Mouse (Mus musculus) midbrain, postnatal 0 days (tissue): Measurements from ENCODE around the gene Enc1. TPM values are rescaled to one million over a fixed set of nuclear protein-coding genes. Genes with fewer than 3 reads are reported as not detected.

Experiments used
- ATAC-seq: fragments of 200-750 bp; cut with Nextera tagmentation; 2 replicates; pipeline ENCODE4 v1.8.0; 2017; ENCODE audit warnings: moderate number of reproducible peaks, mild to moderate bottlenecking, moderate TSS enrichment, moderate library complexity; ENCODE audit not compliant: low FRiP score
- DNase-seq: peaks from one replicate; pipeline ENCODE4 v3.0.0-alpha.2; 2015; ENCODE audit warnings: low spot score
- H3K27ac ChIP-seq: fragments of 300-500 bp; sonication (generic); 2 replicates; pipeline ENCODE4 v1.5.1; 2014; ENCODE audit warnings: low read depth, mild to moderate bottlenecking, low read length, mixed read lengths
- H3K27me3 ChIP-seq: fragments of 300-500 bp; sonication (generic); 2 replicates; pipeline ENCODE4 v1.6.1; 2014; ENCODE audit warnings: low read length, control low read depth, mixed read lengths; ENCODE audit not compliant: insufficient read depth
- H3K36me3 ChIP-seq: fragments of 300-500 bp; sonication (generic); 2 replicates; pipeline ENCODE4 v1.6.1; 2014; ENCODE audit warnings: low read length, control low read depth, mixed read lengths; ENCODE audit not compliant: insufficient read depth
- H3K4me1 ChIP-seq: fragments of 300-500 bp; sonication (generic); 2 replicates; pipeline ENCODE4 v1.6.1; 2014; ENCODE audit warnings: mild to moderate bottlenecking, control low read depth, antibody characterized with exemption, low read length, mixed read lengths; ENCODE audit not compliant: insufficient read depth
- H3K4me2 ChIP-seq: fragments of 300-500 bp; sonication (generic); 2 replicates; pipeline ENCODE4 v1.6.1; 2014; ENCODE audit warnings: low read depth, mild to moderate bottlenecking, low read length, mixed read lengths; ENCODE audit not compliant: poor library complexity, severe bottlenecking
- H3K4me3 ChIP-seq: fragments of 300-500 bp; sonication (generic); 2 replicates; pipeline ENCODE4 v1.5.1; 2014; ENCODE audit warnings: low read depth, mild to moderate bottlenecking, low read length, moderate library complexity
- H3K9ac ChIP-seq: fragments of 300-500 bp; sonication (generic); replicated peaks from 2 replicates; pipeline ENCODE4 v1.6.1; 2014; ENCODE audit warnings: mild to moderate bottlenecking, low read length, moderate library complexity, mixed read lengths; ENCODE audit not compliant: poor library complexity, severe bottlenecking
- H3K9me3 ChIP-seq: fragments of 300-500 bp; sonication (generic); 2 replicates; pipeline ENCODE4 v1.6.1; 2016; ENCODE audit warnings: low read length, control low read depth
- CTCF ChIP-seq: IDR thresholded peaks from 2 replicates; pipeline ENCODE4 v1.5.1; 2016; ENCODE audit warnings: antibody characterized with exemption, mild to moderate bottlenecking
- WGBS: fragments of 180-500 bp; shearing (Covaris S2); extraction: QIAGEN DNeasy Blood & Tissue Kit; methylation state at CpG from one replicate; pipeline ENCODE4 v1.1.7; 2014; 5-methylcytosine and 5-hydroxymethylcytosine counted together
- polyA plus RNA-seq: library from polyadenylated mRNA; unstranded; fragments of >200 nt; fragmentation: Nextera tagmentation; extraction: Ambion mirVana; gene quantifications from 2 replicates; pipeline ENCODE4 v1.2.1, GENCODE M21; 2015
- total RNA-seq: library from RNA; depleted of rRNA; stranded (reverse); fragments of >200 nt; gene quantifications from 2 replicates; pipeline ENCODE4 v1.2.3, GENCODE M21; 2014

The Enc1 gene
- total and polyA plus RNA-seq, 2 experiments from 2014 or later: 54.2 to 326 TPM

GRCm38 (mm10) chr13:97275482-97275881 is 34.6 kb downstream of the Enc1 start:
- Histone ChIP-seq H3K27ac (no peak overlapping the region), H3K9ac (no peak overlapping the region), H3K4me1 (0 out of 2 replicates have a peak, but pooled peaks cover 5% of the 10 kb centered on the region), H3K9me3 (no peaks in the 10 kb centered on the region), H3K36me3 (no peaks in the 10 kb centered on the region), H3K4me3 (no peak overlapping the region), H3K4me2 (no peak overlapping the region), H3K27me3 (no peaks in the 10 kb centered on the region)
- ATAC-seq: no peak
- DNase-seq: no peak
- 87% methylated on average over 10 of the region's 10 CpGs for WGBS
- no peak for TF ChIP-seq CTCF

DNA sequence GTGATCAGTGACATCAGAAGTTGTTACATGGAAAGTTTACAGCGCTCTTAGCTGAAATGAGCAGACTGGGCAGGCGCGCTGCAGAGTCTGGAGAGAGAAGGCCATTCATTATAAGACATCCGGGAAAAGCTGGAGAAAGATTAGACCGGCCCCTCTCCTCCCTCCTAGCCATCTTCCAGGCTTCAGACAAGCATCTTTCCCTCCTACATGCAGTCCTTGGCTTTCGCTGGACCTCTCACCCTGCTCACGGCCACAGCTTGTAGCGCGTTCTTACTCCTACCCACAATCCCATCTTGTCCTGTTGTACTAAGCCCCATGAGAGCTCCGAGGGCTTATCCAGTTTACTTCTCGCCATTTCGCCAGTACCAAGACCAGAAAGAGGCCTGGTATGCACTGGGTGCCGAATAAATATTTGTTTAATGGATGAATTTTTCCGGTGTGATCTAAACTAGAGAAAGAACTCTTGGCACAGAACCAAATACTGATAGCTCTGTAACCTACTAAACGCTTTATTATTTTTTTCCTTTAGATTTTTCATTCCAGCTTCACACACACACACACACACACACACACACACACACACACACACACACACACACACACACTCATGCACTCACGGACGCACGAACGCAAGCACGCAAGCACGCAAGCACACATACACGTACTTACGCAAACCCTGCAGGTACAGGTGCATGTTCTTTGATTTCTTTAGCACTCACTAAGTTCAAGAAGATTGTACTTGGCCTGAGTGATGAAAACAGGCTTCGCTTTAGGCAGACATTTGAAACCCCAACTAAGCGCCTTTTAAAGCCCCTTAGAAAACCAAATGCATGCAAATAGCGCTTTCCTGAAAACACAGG is 41.4 kb downstream of the Enc1 start:
- no peak overlapping the region for H3K9ac ChIP-seq
- DNase-seq: peak; percentile 26
- ATAC-seq: no peak

GRCm38 (mm10) chr13:97282911-97283281 is 42.0 kb downstream of the Enc1 start:
- TF ChIP-seq CTCF: no peak
- no peaks in the 10 kb centered on the region for H3K36me3 ChIP-seq
- ATAC-seq: no peak
- H3K9me3 ChIP-seq: no peaks in the 10 kb centered on the region
- H3K4me3 ChIP-seq: no peak overlapping the region
- 18% methylated on average over 9 of the region's 9 CpGs for WGBS
- H3K27ac ChIP-seq: no peak overlapping the region
- 0 out of 2 replicates have a peak overlapping the region, but pooled peaks have one; percentile 6 for H3K4me2 ChIP-seq
- peaks cover 6% of the 10 kb centered on the region; the same call in 1 of the 2 replicates for H3K4me1 ChIP-seq
- no peak for DNase-seq
- no peak overlapping the region for H3K9ac ChIP-seq
- H3K27me3 ChIP-seq: no peaks in the 10 kb centered on the region

More for the DNA sequence above, 41.4 kb downstream of the Enc1 start:
- peaks cover 6% of the 10 kb centered on the region; the same call in 1 of the 2 replicates for H3K4me1 ChIP-seq
- 23% methylated on average over 26 of the region's 26 CpGs for WGBS
- H3K4me3 ChIP-seq: peak overlapping the region; percentile 14; the same call in 1 of the 2 replicates
- H3K36me3 ChIP-seq: no peaks in the 10 kb centered on the region
- H3K4me2 ChIP-seq: peak overlapping the region; percentile 44
- H3K27me3 ChIP-seq: no peaks in the 10 kb centered on the region
- no peak for TF ChIP-seq CTCF
- no peaks in the 10 kb centered on the region for H3K9me3 ChIP-seq
- H3K27ac ChIP-seq: no peak overlapping the region

- no peak for DNase-seq
- H3K4me2 ChIP-seq: no peak overlapping the region
- no peak for TF ChIP-seq CTCF
- H3K9me3 ChIP-seq: no peaks in the 10 kb centered on the region
- H3K27me3 ChIP-seq: no peaks in the 10 kb centered on the region
- H3K4me3 ChIP-seq: no peak overlapping the region
- no peak for ATAC-seq
- 94% methylated on average over 3 of the region's 3 CpGs for WGBS
- no peak overlapping the region for H3K27ac ChIP-seq
- H3K36me3 ChIP-seq: no peaks in the 10 kb centered on the region
- H3K4me1 ChIP-seq: peaks cover 7% of the 10 kb centered on the region
- no peak overlapping the region for H3K9ac ChIP-seq
These were observed 46.1 kb downstream of the Enc1 start for GRCm38 (mm10) chr13:97287046-97287445.

DNA sequence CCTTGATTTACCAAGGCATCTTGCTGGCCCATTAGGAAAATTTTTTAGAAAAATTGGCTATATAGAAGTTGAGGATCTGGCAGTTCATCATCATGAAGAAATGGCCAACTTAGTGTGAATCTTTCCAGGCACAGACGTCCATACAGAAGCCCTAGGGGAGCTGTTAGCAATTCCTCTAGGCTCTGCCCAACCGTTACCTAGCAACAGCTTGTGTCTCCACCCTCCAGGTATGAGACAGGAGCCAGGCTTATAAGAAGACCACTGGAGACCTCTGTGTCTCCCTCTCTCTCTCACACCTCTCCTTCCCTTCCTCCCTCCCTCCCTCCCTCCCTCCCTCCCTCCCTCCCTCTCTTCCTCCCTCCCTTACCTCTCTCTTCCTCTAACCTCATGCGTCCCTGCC is 49.8 kb downstream of the Enc1 start:
- Histone ChIP-seq H3K27me3 (no peaks in the 10 kb centered on the region), H3K4me3 (no peak overlapping the region), H3K9ac (no peak overlapping the region), H3K9me3 (no peaks in the 10 kb centered on the region), H3K27ac (no peak overlapping the region), H3K4me2 (no peak overlapping the region), H3K36me3 (no peaks in the 10 kb centered on the region), H3K4me1 (peaks cover 8% of the 10 kb centered on the region)
- WGBS: 37% methylated on average over 3 of the region's 3 CpGs
- DNase-seq (peak; percentile 36), ATAC-seq (no peak)
- TF ChIP-seq CTCF: no peak

GRCm38 (mm10) chr13:97291354-97291753 is 50.4 kb downstream of the Enc1 start:
- DNase-seq (no peak), ATAC-seq (no peak)
- Histone ChIP-seq H3K27me3 (no peaks in the 10 kb centered on the region), H3K36me3 (no peaks in the 10 kb centered on the region), H3K9ac (no peak overlapping the region), H3K9me3 (no peaks in the 10 kb centered on the region), H3K4me3 (no peak overlapping the region), H3K27ac (no peak overlapping the region), H3K4me2 (no peak overlapping the region), H3K4me1 (peaks cover 8% of the 10 kb centered on the region)
- no peak for TF ChIP-seq CTCF
- WGBS: 83% methylated on average over 17 of the region's 17 CpGs
